Mouse (Mus musculus) heart, embryonic 10.5 days (tissue): ENCODE data around the gene Hsf5. TPM values are rescaled to one million over a fixed set of nuclear protein-coding genes. Genes with fewer than 3 reads are reported as not detected.

ENCODE experiments used
- DNase-seq: peaks from one replicate; pipeline ENCODE4 v3.0.0-alpha.2; 2017; ENCODE audit warnings: low spot score
- H3K27ac ChIP-seq: fragments of 300-500 bp; sonication (generic); 2 replicates; pipeline ENCODE4 v1.5.1; 2016; ENCODE audit warnings: mild to moderate bottlenecking
- H3K27me3 ChIP-seq: fragments of 300-500 bp; sonication (generic); 2 replicates; pipeline ENCODE4 v1.6.1; 2016; ENCODE audit warnings: mild to moderate bottlenecking; ENCODE audit not compliant: poor library complexity, insufficient read depth, severe bottlenecking
- H3K36me3 ChIP-seq: fragments of 300-500 bp; sonication (generic); 2 replicates; pipeline ENCODE4 v1.6.1; 2016; ENCODE audit warnings: mild to moderate bottlenecking, moderate library complexity
- H3K4me1 ChIP-seq: fragments of 300-500 bp; sonication (generic); 2 replicates; pipeline ENCODE4 v1.6.1; 2016; ENCODE audit warnings: mild to moderate bottlenecking
- H3K4me3 ChIP-seq: fragments of 300-500 bp; sonication (generic); 2 replicates; pipeline ENCODE4 v1.5.1; 2016; ENCODE audit warnings: mild to moderate bottlenecking, moderate library complexity
- H3K9me3 ChIP-seq: fragments of 300-500 bp; sonication (generic); 2 replicates; pipeline ENCODE4 v1.6.1; 2016; ENCODE audit warnings: mild to moderate bottlenecking, moderate library complexity
- WGBS: fragments of 180-500 bp; shearing (Covaris S2); methylation state at CpG from one replicate; pipeline ENCODE4 v1.1.7; 2016; 5-methylcytosine and 5-hydroxymethylcytosine counted together
- polyA plus RNA-seq: library from polyadenylated mRNA; unstranded; fragments of >200 nt; fragmentation: Nextera tagmentation; extraction: Ambion mirVana; gene quantifications from 2 replicates; pipeline ENCODE4 v1.2.1, GENCODE M21; 2016

Hsf5 gene
- polyA plus RNA-seq = 0.15 and 0.21 TPM in 2 replicates

GRCm38 (mm10) chr11:87616790-87617474 is at the start of gene Hsf5:
Gene Hsf5, plus strand, starts transcription at chr11:87617164.
- no peaks in the 10 kb centered on the region for H3K27me3 ChIP-seq
- no peak within 1 kb of the TSS for H3K27ac ChIP-seq
- no peak within 1 kb of the TSS for H3K4me3 ChIP-seq
- DNase-seq = no peak
- H3K36me3 ChIP-seq = peaks cover 80% of the 10 kb centered on the region
- H3K4me1 ChIP-seq = no peaks in the 10 kb centered on the region
- WGBS = 81% methylated on average over 69 of the region's 69 CpGs
- peaks cover 5% of the 10 kb centered on the region; the same call in 1 of the 2 replicates for H3K9me3 ChIP-seq

- H3K27ac ChIP-seq = peak within 1 kb of the TSS; percentile 31; the same call in 1 of the 2 replicates
Measured at GRCm38 (mm10) chr11:87568255-87568953, 48.6 kb upstream of the Hsf5 start, which contains the start of gene Sept4. Gene Sept4, plus strand, starts transcription at chr11:87568903.

GRCm38 (mm10) chr11:87570743-87571142 is 46.2 kb upstream of the Hsf5 start:
- H3K4me1 ChIP-seq = peaks cover 65% of the 10 kb centered on the region
- no peak overlapping the region for H3K4me3 ChIP-seq
- 0 out of 2 replicates have a peak overlapping the region, but pooled peaks have one; percentile 31 for H3K27ac ChIP-seq
- no peaks in the 10 kb centered on the region for H3K36me3 ChIP-seq
- DNase-seq = no peak
- no peaks in the 10 kb centered on the region for H3K27me3 ChIP-seq
- 6% methylated on average over 5 of the region's 5 CpGs for WGBS
- no peaks in the 10 kb centered on the region for H3K9me3 ChIP-seq

More at GRCm38 (mm10) chr11:87568255-87568953, 48.6 kb upstream of the Hsf5 start, which contains the start of gene Sept4:
- no peak for DNase-seq
- WGBS = 81% methylated on average over 7 of the region's 7 CpGs
- H3K4me1 ChIP-seq = peaks cover 45% of the 10 kb centered on the region
- H3K36me3 ChIP-seq = no peaks in the 10 kb centered on the region
- no peaks in the 10 kb centered on the region for H3K9me3 ChIP-seq
- H3K27me3 ChIP-seq = no peaks in the 10 kb centered on the region
- no peak within 1 kb of the TSS for H3K4me3 ChIP-seq

- H3K9me3 ChIP-seq = no peaks in the 10 kb centered on the region
- 86% methylated on average over 1 of the region's 1 CpGs for WGBS
- H3K36me3 ChIP-seq = no peaks in the 10 kb centered on the region
- peaks cover 65% of the 10 kb centered on the region for H3K4me1 ChIP-seq
- 0 out of 2 replicates have a peak overlapping the region, but pooled peaks have one; percentile 2 for H3K27ac ChIP-seq
- no peak for DNase-seq
- H3K27me3 ChIP-seq = no peaks in the 10 kb centered on the region
- H3K4me3 ChIP-seq = 0 out of 2 replicates have a peak overlapping the region, but pooled peaks have one; percentile 23
Measured at GRCm38 (mm10) chr11:87571361-87571950, 45.5 kb upstream of the Hsf5 start.

GRCm38 (mm10) chr11:87573751-87574150 is 43.2 kb upstream of the Hsf5 start:
- 59% methylated on average over 7 of the region's 7 CpGs for WGBS
- Histone ChIP-seq H3K4me1 (peaks cover 74% of the 10 kb centered on the region), H3K9me3 (no peaks in the 10 kb centered on the region)

GRCm38 (mm10) chr11:87574520-87575180 is 42.3 kb upstream of the Hsf5 start:
- Histone ChIP-seq H3K36me3 (no peaks in the 10 kb centered on the region), H3K27ac (peak overlapping the region; percentile 36; the same call in 1 of the 2 replicates), H3K9me3 (no peaks in the 10 kb centered on the region), H3K27me3 (no peaks in the 10 kb centered on the region), H3K4me1 (peaks cover 80% of the 10 kb centered on the region), H3K4me3 (no peak overlapping the region)
- 53% methylated on average over 21 of the region's 21 CpGs for WGBS
- DNase-seq = no peak

More at GRCm38 (mm10) chr11:87573751-87574150, 43.2 kb upstream of the Hsf5 start:
- no peak overlapping the region for H3K4me3 ChIP-seq
- no peaks in the 10 kb centered on the region for H3K36me3 ChIP-seq
- no peak for DNase-seq
- no peaks in the 10 kb centered on the region for H3K27me3 ChIP-seq
- peak overlapping the region; percentile 36; the same call in 1 of the 2 replicates for H3K27ac ChIP-seq

GRCm38 (mm10) chr11:87577601-87578248 is 39.2 kb upstream of the Hsf5 start:
- H3K4me1 ChIP-seq = peaks cover 72% of the 10 kb centered on the region
- H3K4me3 ChIP-seq = peak overlapping the region; percentile 67
- H3K27ac ChIP-seq = peak overlapping the region; percentile 65; the same call in 1 of the 2 replicates
- H3K36me3 ChIP-seq = no peaks in the 10 kb centered on the region
- H3K27me3 ChIP-seq = peaks cover 18% of the 10 kb centered on the region; the same call in 1 of the 2 replicates
- H3K9me3 ChIP-seq = no peaks in the 10 kb centered on the region
- DNase-seq = no peak
- WGBS = 25% methylated on average over 6 of the region's 6 CpGs

GRCm38 (mm10) chr11:87578249-87578962 is 38.6 kb upstream of the Hsf5 start:
- under 1% methylated on average over 40 of the region's 40 CpGs for WGBS
- Histone ChIP-seq H3K4me3 (peak overlapping the region; percentile 67), H3K27me3 (peaks cover 18% of the 10 kb centered on the region; the same call in 1 of the 2 replicates), H3K9me3 (no peaks in the 10 kb centered on the region), H3K27ac (peak overlapping the region; percentile 65), H3K36me3 (no peaks in the 10 kb centered on the region), H3K4me1 (peaks cover 76% of the 10 kb centered on the region)
- peak; percentile 90 for DNase-seq

- Histone ChIP-seq H3K4me1 (peaks cover 71% of the 10 kb centered on the region), H3K27me3 (peaks cover 18% of the 10 kb centered on the region; the same call in 1 of the 2 replicates), H3K36me3 (no peaks in the 10 kb centered on the region), H3K9me3 (no peaks in the 10 kb centered on the region), H3K4me3 (peak overlapping the region; percentile 67), H3K27ac (peak overlapping the region; percentile 77)
- 11% methylated on average over 10 of the region's 10 CpGs for WGBS
- no peak for DNase-seq
Measured at GRCm38 (mm10) chr11:87578963-87579601, 37.9 kb upstream of the Hsf5 start.

- peaks cover 69% of the 10 kb centered on the region for H3K4me1 ChIP-seq
- DNase-seq = no peak
- H3K9me3 ChIP-seq = no peaks in the 10 kb centered on the region
- H3K27ac ChIP-seq = peak overlapping the region; percentile 77; the same call in 1 of the 2 replicates
- no peak overlapping the region for H3K4me3 ChIP-seq
- no peaks in the 10 kb centered on the region for H3K36me3 ChIP-seq
- 37% methylated on average over 1 of the region's 1 CpGs for WGBS
- peaks cover 18% of the 10 kb centered on the region; the same call in 1 of the 2 replicates for H3K27me3 ChIP-seq
Measured at GRCm38 (mm10) chr11:87579713-87580112, 37.3 kb upstream of the Hsf5 start.

- H3K36me3 ChIP-seq = no peaks in the 10 kb centered on the region
- H3K9me3 ChIP-seq = no peaks in the 10 kb centered on the region
- WGBS = 45% methylated on average over 10 of the region's 10 CpGs
- no peak for DNase-seq
- no peak overlapping the region for H3K4me3 ChIP-seq
- H3K27ac ChIP-seq = peak overlapping the region; percentile 23; the same call in 1 of the 2 replicates
- H3K27me3 ChIP-seq = peaks cover 18% of the 10 kb centered on the region; the same call in 1 of the 2 replicates
- H3K4me1 ChIP-seq = peaks cover 66% of the 10 kb centered on the region
Measured at GRCm38 (mm10) chr11:87580543-87581085, 36.4 kb upstream of the Hsf5 start.
